Mouse (Mus musculus): ENCODE results near the gene Slco1a6. TPM values are rescaled to one million over a fixed set of nuclear protein-coding genes. Genes with fewer than 3 reads are reported as not detected.
"Not testable (repeated sequence)": the region's sequence is repeated elsewhere in the genome, so short reads cannot be mapped to it uniquely, and the experiment has no call there.

Slco1a6 gene
- polyA plus RNA-seq (2017; shearing (Covaris generic)): 1 to 10 TPM in 1 of 3 experiments, under 1 TPM in 1, not detected in 1; 0.79 to 2.5 TPM

- no peak for ATAC-seq
Observed at GRCm38 (mm10) chr6:142208421-142208820, at the start of gene Slco1a6. Gene Slco1a6, minus strand, starts transcription at chr6:142208521.

GRCm38 (mm10) chr6:142250738-142251307 is 42.5 kb upstream of the Slco1a6 start:
- not testable (repeated sequence) for ATAC-seq

- no peak for ATAC-seq
Observed at GRCm38 (mm10) chr6:142245065-142245464, 36.7 kb upstream of the Slco1a6 start.

- ATAC-seq: no peak
Observed at GRCm38 (mm10) chr6:142239468-142239867, 31.1 kb upstream of the Slco1a6 start.

- ATAC-seq: no peak
Observed at GRCm38 (mm10) chr6:142220138-142220537, 11.8 kb upstream of the Slco1a6 start.

- no peak for ATAC-seq
Observed at GRCm38 (mm10) chr6:142211821-142212220, 3.5 kb upstream of the Slco1a6 start.

- ATAC-seq: no peak
Observed at GRCm38 (mm10) chr6:142209749-142210148, 1.4 kb upstream of the Slco1a6 start.

GRCm38 (mm10) chr6:142200524-142200923 is 7.8 kb downstream of the Slco1a6 start:
- no peak for ATAC-seq

GRCm38 (mm10) chr6:142194245-142194644 is 14.1 kb downstream of the Slco1a6 start:
- no peak for ATAC-seq

GRCm38 (mm10) chr6:142191962-142192361 is 16.4 kb downstream of the Slco1a6 start:
- no peak for ATAC-seq

GRCm38 (mm10) chr6:142187426-142187825 is 20.9 kb downstream of the Slco1a6 start:
- no peak for ATAC-seq

- ATAC-seq: no peak
Observed at GRCm38 (mm10) chr6:142185868-142186415, 22.4 kb downstream of the Slco1a6 start.

GRCm38 (mm10) chr6:142163406-142163805 is 44.9 kb downstream of the Slco1a6 start:
- no peak for ATAC-seq

GRCm38 (mm10) chr6:142161171-142161570 is 47.1 kb downstream of the Slco1a6 start:
- no peak for ATAC-seq

- not testable (repeated sequence) for ATAC-seq
Observed at GRCm38 (mm10) chr6:142154081-142154480, 54.2 kb downstream of the Slco1a6 start.

- no peak for ATAC-seq
Observed at GRCm38 (mm10) chr6:142148371-142148770, 60.0 kb downstream of the Slco1a6 start.

GRCm38 (mm10) chr6:142111667-142112305 is 96.5 kb downstream of the Slco1a6 start:
- no peak for ATAC-seq

GRCm38 (mm10) chr6:142091126-142091525 is 117.2 kb downstream of the Slco1a6 start:
- ATAC-seq: no peak

GRCm38 (mm10) chr6:142058281-142058680 is 150.0 kb downstream of the Slco1a6 start:
- ATAC-seq: not testable (repeated sequence)

GRCm38 (mm10) chr6:142047689-142048088 is 160.6 kb downstream of the Slco1a6 start:
- no peak for ATAC-seq

- ATAC-seq: no peak
Observed at GRCm38 (mm10) chr6:142045746-142046145, 162.6 kb downstream of the Slco1a6 start.

GRCm38 (mm10) chr6:142041896-142042295 is 166.4 kb downstream of the Slco1a6 start:
- ATAC-seq: no peak

- peak; percentile 14 for ATAC-seq
Observed at GRCm38 (mm10) chr6:142040306-142041175, 167.8 kb downstream of the Slco1a6 start.

Measured in inflammation-experienced regulatory T-cells, adult 6 months (primary cell).